Mouse (Mus musculus) c-Kit-positive CD71-negative TER-119-negative erythroid progenitor cells, embryonic 14.5 days (primary cell): Measurements from ENCODE around the gene Spryd3.

ENCODE experiments used
- DNase-seq: peaks from one replicate; pipeline ENCODE4 v3.0.0-alpha.2; 2013; ENCODE audit warnings: low read depth

Gene Spryd3

DNA sequence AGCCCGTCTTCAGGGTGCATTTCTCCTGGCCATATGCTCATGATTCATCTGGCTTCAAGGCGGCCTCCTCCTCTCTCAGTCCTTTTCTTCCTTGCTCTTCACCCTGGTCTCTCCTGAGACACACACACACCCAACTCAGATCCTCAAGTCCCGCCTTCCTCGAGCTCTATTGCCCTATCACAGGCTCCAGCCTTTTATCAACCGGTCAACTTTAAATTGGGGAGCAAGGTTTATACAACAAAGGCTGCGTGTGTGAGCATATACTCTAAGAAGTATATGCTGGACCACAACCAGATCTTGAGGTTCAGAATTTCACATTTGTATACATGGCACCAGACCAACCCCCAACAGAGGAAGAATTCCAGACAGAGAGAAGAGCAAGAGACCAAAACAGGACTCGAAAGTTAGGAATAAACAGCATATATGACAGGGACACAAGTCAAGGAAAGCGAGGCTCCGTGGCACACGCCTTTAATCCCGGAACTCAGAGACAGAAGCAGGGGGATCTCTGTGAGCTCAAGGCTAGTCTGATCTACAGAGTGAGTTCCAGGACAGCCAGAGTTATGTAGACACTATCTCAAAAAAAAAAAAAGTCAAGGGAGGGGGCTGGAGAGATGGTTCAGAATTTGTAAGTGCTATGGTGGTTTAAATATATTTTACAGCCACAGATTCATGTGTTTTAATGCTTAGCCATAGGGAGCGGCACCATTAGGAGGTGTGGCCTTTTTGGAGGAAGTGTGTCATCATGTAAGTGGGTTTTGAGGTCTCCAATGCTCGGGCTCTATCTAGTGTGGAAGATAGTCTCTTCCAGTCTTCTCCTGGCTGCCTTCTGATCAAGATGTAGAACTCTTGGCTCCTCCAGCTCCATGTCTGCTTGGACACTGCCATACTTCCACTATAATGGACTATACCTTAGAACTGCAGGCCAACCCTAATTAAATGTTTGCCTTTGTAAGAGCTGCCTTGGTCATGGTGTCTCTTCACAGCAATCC, 65.3 kb downstream of the Spryd3 start:
- no peak for DNase-seq
